Mouse (Mus musculus) retina, postnatal 7 days (tissue): Measurements from ENCODE around the gene Gm17349.

Source experiments
- DNase-seq: peaks from one replicate; pipeline ENCODE4 v3.0.0-alpha.2; 2012; ENCODE audit warnings: low read depth, low spot score

Gm17349 gene

DNA sequence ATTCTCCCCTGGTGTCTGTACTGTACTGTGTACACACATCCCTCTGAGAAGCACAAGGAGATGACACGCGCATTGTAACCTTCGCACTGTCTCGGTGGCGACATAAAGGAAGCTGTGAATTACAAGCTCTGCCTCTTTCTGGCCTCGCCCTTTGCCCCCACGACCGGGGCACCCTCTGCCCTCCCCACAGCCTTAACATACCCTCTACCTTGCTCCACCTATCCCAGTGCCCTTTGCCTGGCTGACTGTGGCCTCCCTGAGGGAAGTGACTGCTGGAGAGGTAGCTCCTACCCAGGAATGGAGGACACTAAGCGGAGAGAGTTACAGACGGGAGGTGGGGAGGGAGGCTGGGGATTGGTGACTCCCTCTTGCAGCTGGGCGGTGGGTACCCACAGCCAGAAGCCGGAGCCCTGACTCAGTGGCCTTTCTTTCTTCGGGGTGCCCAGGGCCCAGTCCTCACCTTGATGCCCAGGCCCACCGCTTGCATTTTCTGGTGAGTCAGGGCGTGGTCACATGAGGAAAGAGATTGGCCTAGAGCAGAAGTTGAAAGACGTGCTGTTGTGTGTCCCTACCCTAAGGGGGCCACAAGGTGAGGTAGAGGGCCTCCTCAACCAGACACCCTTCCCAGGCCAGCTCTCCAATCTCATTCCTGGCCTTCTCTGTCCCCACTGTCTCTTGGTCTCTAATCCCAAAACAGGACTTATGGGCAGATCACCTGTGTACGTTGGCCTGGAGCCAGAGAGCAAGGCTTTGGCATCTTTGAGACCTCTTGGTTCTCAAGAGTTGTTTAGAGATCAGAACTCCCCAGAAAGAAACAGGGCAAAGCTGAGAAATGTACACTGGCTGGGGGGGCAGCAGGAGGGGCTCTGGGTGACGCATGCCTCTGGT, 4.8 kb downstream of the Gm17349 start:
- DNase-seq, result no peak

DNA sequence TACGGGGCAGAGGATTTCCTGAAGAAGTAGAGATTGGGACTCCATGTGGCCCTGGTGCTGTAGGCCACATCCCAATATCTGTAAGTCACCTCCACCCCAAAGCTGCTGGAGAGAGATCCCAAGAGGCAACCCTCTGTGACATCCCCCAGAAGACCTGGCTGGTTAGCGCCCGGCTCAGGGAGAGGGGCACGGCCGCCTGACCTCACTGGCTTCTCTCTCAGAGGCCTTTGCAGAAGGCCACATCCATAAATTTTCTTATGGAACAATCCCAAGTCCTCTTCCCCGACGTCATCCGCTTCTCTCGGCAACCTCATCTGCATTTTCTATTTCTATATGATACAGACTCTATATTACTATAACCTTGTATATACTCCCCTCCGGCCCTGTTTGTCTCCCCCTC, 5.6 kb downstream of the Gm17349 start:
- DNase-seq, result no peak

DNA sequence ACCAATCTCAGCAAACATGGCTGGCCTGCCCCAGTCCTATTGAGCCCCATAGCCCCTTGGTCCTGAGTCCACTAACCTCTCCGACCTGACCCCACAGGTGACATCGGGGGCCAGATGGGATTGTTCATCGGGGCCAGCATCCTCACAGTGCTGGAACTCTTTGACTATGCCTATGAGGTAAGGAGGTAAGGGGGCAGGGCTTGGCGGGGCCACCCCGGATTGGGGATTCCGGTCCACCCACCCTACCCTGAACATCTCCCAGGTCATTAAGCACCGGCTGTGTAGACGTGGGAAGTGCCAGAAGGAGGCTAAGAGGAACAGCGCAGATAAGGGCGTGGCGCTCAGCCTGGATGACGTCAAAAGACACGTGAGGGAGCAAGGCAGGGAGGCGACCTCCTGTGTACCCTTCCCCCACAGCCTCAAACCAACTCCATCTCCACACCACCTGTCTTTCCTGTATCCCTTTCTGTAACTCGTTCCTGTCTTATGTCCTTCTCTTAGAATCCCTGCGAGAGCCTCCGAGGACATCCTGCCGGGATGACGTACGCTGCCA, 6.7 kb downstream of the Gm17349 start:
- DNase-seq, result no peak

DNA sequence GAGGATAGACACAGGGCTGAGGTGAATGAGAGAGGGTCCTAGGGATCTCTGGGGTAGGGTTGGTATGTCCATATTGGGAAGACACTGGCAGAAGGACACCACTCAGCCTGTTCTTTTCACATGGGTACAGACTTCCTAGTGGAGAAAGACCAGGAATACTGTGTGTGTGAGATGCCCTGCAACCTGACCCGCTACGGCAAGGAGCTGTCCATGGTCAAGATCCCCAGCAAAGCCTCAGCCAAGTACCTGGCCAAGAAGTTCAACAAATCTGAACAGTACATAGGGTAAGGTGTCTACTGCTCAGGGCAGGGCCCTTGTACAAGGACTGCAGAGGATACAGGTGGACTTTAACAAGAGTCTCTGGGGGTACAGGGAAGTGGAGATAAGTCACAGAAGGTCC, 8.0 kb downstream of the Gm17349 start:
- DNase-seq, result no peak

GRCm38 (mm10) chr15:99691976-99692375, 13.3 kb downstream of the Gm17349 start:
- no peak for DNase-seq

DNA sequence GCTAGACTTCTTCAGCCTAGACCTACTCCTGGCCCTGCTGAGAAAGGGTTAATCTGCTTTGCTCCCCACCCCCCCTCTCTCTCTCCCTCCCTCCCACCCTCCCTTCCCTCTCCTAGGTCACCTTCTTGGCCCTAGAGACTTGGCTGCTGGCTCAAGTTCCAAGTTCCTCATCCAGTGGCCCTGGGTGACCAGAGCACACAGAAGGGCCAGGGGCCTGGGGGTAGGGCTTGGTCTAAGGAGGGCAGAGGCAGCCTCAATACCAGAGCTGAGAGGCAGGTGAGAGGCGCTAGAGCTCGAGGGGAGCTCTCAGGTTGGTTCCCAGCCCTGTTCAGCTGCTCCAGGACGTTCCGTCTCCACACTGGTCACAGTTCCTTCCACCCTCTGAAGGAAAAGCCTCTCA, 14.4 kb downstream of the Gm17349 start:
- DNase-seq, result no peak

DNA sequence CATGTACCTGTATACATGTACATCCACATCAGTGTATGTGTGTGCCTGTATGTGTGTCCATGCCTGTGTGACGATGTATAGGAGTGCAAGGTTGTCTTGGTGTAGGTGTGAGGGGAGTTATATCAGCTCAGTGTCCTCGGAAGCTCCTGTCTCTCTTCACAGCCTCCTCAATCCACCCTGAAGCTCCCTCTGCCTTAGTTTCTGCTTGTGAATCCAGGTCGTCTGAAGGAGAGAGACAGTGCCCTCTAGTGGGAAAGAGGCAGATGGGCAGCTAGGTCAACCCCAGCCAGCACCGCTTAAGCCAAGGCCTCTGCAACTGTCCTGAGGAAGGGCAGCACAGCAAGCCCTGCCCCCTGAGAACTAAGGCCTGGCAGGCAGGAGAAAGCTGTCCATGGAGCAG, 16.6 kb downstream of the Gm17349 start:
- peak; percentile 56 for DNase-seq

DNA sequence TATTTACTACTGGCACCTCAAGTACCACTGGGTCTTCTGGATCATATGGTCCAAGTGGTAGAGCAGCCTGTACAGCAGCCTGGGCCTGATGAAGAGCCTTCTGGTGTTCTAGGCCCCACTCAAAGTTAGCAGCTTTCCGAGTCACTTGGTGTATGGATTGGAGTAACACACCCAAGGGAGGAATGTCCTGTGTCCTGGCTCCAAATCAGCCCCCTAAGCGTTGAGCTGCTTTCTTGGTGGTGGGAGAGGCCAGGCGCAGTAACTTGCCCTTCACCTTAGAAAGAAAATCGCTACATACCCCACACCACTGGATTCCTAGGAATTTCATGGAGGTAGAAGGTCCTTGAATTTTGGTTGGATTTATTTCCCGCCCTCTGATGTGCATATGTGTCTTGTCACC, 21.1 kb downstream of the Gm17349 start:
- DNase-seq, result no peak

- DNase-seq, result no peak
Observed at GRCm38 (mm10) chr15:99682880-99683279, 22.4 kb downstream of the Gm17349 start.

- DNase-seq, result no peak
Observed at GRCm38 (mm10) chr15:99679008-99679407, 26.3 kb downstream of the Gm17349 start.

DNA sequence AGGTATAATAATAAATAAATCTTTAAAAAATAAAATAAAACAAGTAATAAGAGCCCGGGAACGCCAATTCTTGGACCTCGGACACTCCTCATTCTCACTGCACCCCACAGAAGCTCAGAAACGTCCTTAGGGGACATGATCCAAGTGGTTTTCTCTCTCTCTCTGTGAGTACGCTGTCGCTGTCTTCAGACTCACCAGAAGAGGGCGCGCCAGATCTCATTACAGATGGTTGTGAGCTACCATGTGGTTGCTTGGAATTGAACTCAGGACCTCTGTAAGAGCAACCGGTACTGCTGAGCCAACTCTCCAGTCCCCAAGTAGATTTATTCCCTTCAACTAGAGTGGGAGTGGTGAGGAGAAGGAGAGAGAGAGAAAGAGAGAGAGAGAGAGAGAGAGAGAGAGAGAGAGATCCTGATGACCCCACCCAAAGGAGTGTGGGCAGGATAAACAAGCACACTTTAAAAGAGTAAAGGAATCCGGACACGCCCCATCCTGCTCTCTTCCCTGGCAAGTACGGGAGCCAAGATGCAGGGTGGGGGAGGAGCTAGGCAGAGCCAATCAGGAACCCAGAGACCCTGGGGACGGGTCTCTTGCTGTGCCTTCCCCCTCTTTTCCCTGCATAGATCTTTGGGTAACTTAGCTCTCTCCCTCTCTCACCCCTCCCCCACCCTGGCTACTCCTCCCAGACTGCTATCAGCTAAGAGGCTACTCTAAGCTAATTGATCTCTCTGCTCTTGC, 27.1 kb downstream of the Gm17349 start:
- no peak for DNase-seq

DNA sequence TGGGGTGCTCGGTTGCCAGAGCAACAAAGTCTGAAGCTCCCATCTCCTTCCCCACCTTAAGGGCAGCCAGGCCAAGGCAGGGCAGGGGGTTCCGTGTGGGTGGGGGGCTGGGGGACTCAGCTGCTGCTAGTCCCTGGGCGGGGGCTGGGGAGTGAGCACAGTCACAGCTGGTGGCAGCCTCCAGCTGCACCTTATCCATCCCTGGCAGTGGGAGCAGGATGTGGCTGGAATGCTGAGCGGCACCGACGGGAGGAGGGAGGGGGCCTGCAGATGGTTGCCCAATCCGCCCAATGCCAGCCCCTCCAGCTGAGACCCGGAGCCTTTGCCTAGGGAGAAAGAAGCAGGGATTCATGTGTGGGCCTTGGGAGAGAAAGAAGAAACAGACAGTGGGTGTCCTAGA, 28.2 kb downstream of the Gm17349 start:
- DNase-seq, result no peak

DNA sequence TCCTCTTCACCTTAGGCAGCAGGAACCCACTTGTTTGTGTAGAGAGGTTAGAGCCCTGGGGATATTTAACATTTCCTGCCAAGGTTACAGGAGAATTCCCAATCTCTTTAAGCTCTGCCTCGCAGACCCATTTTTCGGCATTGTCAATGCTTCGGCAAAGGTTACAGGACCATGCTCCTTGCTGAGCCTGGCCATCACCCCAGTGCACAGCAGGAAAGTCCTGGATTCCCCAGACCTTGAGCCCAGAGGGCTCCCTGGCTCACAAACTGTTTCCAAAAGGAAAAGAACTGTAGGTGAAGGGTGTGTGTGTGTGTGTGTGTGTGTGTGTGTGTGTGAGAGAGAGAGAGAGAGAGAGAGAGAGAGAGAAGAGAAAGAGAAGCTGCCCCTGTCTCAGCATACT, 30.4 kb downstream of the Gm17349 start:
- no peak for DNase-seq

DNA sequence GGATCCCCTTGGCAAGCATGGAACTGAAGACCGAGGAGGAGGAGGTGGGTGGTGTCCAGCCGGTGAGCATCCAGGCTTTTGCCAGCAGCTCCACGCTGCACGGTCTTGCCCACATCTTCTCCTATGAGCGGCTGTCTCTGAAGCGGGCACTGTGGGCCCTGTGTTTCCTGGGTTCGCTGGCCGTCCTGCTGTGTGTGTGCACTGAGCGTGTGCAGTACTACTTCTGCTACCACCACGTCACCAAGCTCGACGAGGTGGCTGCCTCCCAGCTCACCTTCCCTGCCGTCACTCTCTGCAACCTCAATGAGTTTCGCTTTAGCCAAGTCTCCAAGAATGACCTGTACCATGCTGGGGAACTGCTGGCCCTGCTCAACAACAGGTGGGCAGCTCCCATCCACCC, 33.5 kb downstream of the Gm17349 start:
- no peak for DNase-seq

DNA sequence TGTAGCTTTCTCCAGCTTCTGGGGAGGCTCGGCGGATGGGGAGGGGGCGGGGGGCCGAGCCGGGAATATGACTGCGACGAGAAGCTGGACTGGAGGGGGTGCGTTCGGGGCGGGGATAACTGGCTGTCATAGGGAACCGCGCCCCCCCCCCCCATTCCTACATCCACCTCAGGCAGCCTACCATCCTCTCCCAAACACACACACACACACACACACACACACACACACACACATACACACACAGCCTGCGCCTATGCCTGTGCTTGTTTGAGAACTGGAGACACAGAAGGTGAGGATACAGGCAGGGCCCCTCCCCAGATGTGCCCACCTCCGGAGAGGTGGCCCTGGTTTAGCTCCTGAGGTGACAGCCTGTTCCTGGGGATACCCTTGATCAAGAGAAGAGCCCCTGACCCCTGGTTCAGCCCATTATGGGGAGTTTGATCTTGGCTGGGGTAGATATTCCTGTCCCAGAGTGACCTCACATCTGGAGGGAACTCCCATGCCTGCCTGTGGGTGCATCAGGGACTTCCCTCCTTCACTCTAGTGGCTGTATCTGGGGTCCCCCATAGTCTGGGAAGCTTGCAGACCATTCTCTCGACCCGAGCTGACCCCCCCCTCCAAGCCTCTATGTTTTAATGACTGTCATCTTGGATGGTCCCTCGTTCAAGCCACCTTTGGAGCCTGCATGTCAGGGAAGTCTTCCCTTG, 34.2 kb downstream of the Gm17349 start:
- DNase-seq, result no peak

DNA sequence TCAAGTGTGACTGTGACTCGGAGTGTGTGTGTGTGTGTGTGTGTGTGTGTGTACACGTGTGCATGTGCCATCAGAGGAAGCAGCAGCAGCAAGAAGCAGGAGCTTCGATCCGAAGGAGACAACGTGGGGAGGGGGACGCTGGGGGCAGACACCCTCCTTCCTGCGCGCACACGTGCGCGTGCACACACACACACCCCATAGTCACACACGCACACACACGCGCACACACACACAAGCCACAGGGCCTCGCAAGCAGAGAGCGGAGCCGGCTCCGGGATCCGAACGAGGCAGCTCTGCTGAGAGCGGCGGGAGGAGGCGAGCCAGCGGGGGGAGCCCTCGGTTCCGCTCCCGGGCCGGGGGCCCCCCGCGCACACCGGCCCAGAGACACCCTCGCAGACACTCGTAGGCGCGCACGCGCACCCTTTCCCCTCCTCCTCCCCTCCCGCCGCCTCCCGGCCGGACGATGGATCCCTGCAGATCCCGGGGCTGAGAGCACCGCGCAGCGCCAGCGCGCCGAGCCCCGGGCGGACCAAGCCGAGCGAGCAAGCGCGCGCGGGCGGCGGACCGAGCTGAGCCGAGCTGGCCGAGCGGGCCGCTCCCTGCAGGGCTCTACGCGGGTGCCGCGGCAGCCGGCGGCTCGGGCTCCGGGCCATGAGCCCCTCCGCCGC, 35.0 kb downstream of the Gm17349 start, which contains the start of gene Asic1:
Gene Asic1, plus strand, starts transcription at position 215 of the 668 bp plus-strand sequence.
- peak; percentile 55 for DNase-seq

DNA sequence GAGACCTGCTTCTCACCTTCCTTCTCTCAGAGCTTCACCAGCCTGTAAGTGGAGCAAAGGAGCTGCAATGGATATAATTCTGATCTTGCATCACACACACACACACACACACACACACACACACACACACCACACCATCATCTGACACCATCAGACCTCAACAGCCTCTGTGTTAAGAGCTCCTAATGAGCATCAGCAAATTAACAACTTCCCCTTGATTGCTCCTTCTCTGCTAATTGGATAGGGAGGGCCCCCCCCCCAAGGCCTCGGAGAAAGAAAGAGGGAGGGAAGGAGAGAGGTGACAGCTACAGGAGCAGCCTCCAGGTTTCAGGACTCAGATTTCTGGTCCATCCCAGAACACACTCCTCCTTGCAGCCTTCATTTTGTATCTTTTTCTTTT, 35.9 kb downstream of the Gm17349 start:
- no peak for DNase-seq

- peak; percentile 47 for DNase-seq
Observed at GRCm38 (mm10) chr15:99668881-99669280, 36.4 kb downstream of the Gm17349 start.

DNA sequence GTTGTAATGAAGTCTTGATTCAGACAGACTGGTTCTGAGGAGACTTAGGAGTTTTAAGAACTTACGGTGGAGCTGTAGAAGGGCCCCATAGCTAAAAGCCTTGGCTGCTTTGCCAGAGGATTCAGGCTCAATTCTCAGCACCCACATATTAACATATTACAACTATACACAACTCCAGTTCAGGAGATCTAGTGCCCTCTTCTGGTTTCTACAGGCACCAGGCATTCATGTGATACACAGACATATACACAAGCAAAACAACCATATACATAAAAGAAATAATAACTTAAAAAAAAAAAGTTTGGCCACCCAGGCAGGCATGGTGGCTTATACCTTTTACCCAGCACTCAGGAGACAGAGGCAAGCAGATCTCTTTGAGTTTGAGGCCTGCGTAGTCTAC, 37.7 kb downstream of the Gm17349 start:
- DNase-seq, result no peak

- no peak for DNase-seq
Observed at GRCm38 (mm10) chr15:99664600-99665451, 40.5 kb downstream of the Gm17349 start.
